Mouse (Mus musculus) lung, adult 10 weeks (tissue): ENCODE data around the gene Nub1. TPM values are rescaled to one million over a fixed set of nuclear protein-coding genes. Genes with fewer than 3 reads are reported as not detected.

Experiments used
- polyA plus RNA-seq: library from polyadenylated mRNA; stranded (reverse); fragments of 350-450 nt; fragmentation: Illumina TruSeq; extraction: RNeasy Lipid Tissue Mini Kit (QIAGEN cat#74804); gene quantifications from one replicate; pipeline ENCODE4 v1.2.3, GENCODE M21; 2014; ENCODE audit warnings: low read depth, low replicate concordance; ENCODE audit not compliant: insufficient read depth

Nub1 gene
- polyA plus RNA-seq, result 35.2 TPM

GRCm38 (mm10) chr5:24685366-24686093 is at the start of gene Nub1:
TSS of gene Nub1 (plus strand) at chr5:24685532.

GRCm38 (mm10) chr5:24730488-24730871 is 45.1 kb downstream of the Nub1 start, which contains the start of gene Wdr86:
TSS of gene Wdr86 (minus strand) at chr5:24730727.

GRCm38 (mm10) chr5:24757816-24758215 is 72.5 kb downstream of the Nub1 start, which contains the start of gene Crygn:
TSS of gene Crygn (minus strand) at chr5:24758008.

Other genes with a start within 250 kb of the Nub1 start
- 37.4 TPM for gene Fastk, start 240.2 kb upstream of the Nub1 start, polyA plus RNA-seq
- 15.2 TPM for gene Tmub1, start 237.7 kb upstream of the Nub1 start, polyA plus RNA-seq
- 57.4 TPM for gene Agap3, start 233.4 kb upstream of the Nub1 start, polyA plus RNA-seq
- 0.07 TPM for gene Gbx1, start 158.3 kb upstream of the Nub1 start, polyA plus RNA-seq
- gene Asb10, start 144.6 kb upstream of the Nub1 start, polyA plus RNA-seq, result 0.51 TPM
- gene 4931409K22Rik, start 128.7 kb upstream of the Nub1 start, polyA plus RNA-seq, result not detected
- gene Abcf2, start 108.1 kb upstream of the Nub1 start, polyA plus RNA-seq, result 28.4 TPM
- gene Chpf2, start 98.8 kb upstream of the Nub1 start, polyA plus RNA-seq, result 12.6 TPM
- 12.3 TPM for gene Smarcd3, start 61.1 kb upstream of the Nub1 start, polyA plus RNA-seq
- gene Wdr86, start 45.2 kb downstream of the Nub1 start, polyA plus RNA-seq, result 0.54 TPM
- 0.94 TPM for gene Crygn, start 72.5 kb downstream of the Nub1 start, polyA plus RNA-seq
- 90.1 TPM for gene Rheb, start 157.1 kb downstream of the Nub1 start, polyA plus RNA-seq